Mouse (Mus musculus) thymus, postnatal 10 days (tissue): ENCODE measurements around the gene Clec4b1.
"Not testable (repeated sequence)": the region's sequence is repeated elsewhere in the genome, so short reads cannot be mapped to it uniquely, and the experiment has no call there.

ENCODE experiments used
- DNase-seq, 2 experiments: peaks; one replicate each; pipeline ENCODE4 v3.0.0; 2021; ENCODE audit warnings: low spot score in 2 of 2

Gene Clec4b1

GRCm38 (mm10) chr6:123049742-123050372 lies at the start of gene Clec4b1:
Clec4b1 (plus strand) TSS chr6:123049962.
- no peak for DNase-seq

- not testable (repeated sequence) for DNase-seq
Measured at GRCm38 (mm10) chr6:123004696-123005095, 45.1 kb upstream of the Clec4b1 start.

DNA sequence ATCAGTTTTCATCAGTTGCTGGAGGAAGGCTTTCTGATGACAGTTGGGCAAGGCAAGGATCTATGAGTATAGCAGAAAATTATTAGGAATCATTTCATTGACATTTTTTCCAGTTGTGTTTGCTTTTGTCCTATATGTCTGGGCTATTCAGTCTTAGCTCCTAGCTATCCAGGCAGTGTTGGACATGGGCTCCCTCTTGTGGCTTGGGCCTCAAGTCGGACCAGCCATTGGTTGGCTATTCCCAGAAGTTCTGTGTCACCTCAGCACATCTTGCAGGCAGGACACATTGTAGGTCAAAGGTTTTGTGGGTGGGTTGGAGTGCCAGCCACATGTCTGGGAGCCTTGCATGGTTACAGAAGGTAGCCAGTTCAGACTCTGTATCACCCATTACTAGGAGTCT lies 44.2 kb upstream of the Clec4b1 start:
- DNase-seq = no peak

GRCm38 (mm10) chr6:123095125-123095843 lies 45.5 kb downstream of the Clec4b1 start:
- no peak for DNase-seq

DNA sequence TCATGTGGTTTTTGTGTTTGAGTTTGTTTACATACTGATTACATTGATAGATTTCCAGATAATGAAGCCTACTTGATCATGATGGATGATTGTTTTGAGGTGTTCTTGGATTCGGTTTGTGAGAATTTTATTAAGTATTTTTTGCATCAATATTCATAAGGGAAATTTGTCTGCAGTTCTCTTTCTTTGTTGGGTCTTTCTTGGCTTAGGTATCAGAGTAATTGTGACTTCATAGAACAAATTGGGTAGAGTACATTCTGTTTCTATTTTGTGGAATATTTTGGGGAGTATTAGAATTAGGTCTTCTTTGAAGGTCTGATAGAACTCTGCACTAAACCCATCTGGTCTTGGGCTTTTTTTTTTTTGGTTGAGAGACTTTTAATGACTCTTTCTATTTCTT lies 56.4 kb downstream of the Clec4b1 start, which contains the start of gene Clec4a2:
Gene Clec4a2, plus strand, starts transcription at position 301 of the 400 bp plus-strand sequence.
- not testable (repeated sequence) for DNase-seq
